Mouse (Mus musculus): ENCODE results near the gene Tnfrsf13c. TPM values are rescaled to one million over a fixed set of nuclear protein-coding genes. Genes with fewer than 3 reads are reported as not detected.

The Tnfrsf13c gene
- not detected in 2 replicates for polyA plus RNA-seq (2015; fragmentation: Nextera tagmentation; extraction: Ambion mirVana)

- peak within 1 kb of the TSS; percentile 73 for H3K4me2 ChIP-seq
- peaks cover 65% of the 10 kb centered on the region for H3K27me3 ChIP-seq
- no peaks in the 10 kb centered on the region for H3K9me3 ChIP-seq (replicated peaks)
- WGBS = 2% methylated on average over 44 of the region's 44 CpGs
- H3K27ac ChIP-seq = no peak within 1 kb of the TSS
- no peaks in the 10 kb centered on the region for H3K36me3 ChIP-seq
- H3K4me3 ChIP-seq = peak within 1 kb of the TSS; percentile 44
- H3K4me1 ChIP-seq (replicated peaks) = peaks cover 17% of the 10 kb centered on the region
- ATAC-seq (replicated peaks; ENCODE audit: insufficient number of reproducible peaks, insufficient read depth, low FRiP score, low read depth) = peak; percentile 25; the same call in 1 of the 2 replicates
- no peak within 1 kb of the TSS for H3K9ac ChIP-seq
Measured at GRCm38 (mm10) chr15:82223657-82224601, at the start of gene Tnfrsf13c. Gene Tnfrsf13c, minus strand, starts transcription at chr15:82224369.

GRCm38 (mm10) chr15:82272295-82272694 lies 48.1 kb upstream of the Tnfrsf13c start:
- H3K4me2 ChIP-seq = no peak overlapping the region
- H3K27ac ChIP-seq = no peak overlapping the region
- WGBS = 85% methylated on average over 6 of the region's 6 CpGs
- H3K9me3 ChIP-seq (replicated peaks) = no peaks in the 10 kb centered on the region
- ATAC-seq (replicated peaks; ENCODE audit: insufficient number of reproducible peaks, insufficient read depth, low FRiP score, low read depth) = no peak
- H3K4me1 ChIP-seq (replicated peaks) = peaks cover 21% of the 10 kb centered on the region
- peaks cover 57% of the 10 kb centered on the region for H3K27me3 ChIP-seq
- H3K4me3 ChIP-seq = no peak overlapping the region
- no peak overlapping the region for H3K9ac ChIP-seq
- no peaks in the 10 kb centered on the region for H3K36me3 ChIP-seq

GRCm38 (mm10) chr15:82271201-82271600 lies 47.0 kb upstream of the Tnfrsf13c start:
- H3K36me3 ChIP-seq = no peaks in the 10 kb centered on the region
- ATAC-seq (replicated peaks; ENCODE audit: insufficient number of reproducible peaks, insufficient read depth, low FRiP score, low read depth) = no peak
- H3K4me1 ChIP-seq (replicated peaks) = peaks cover 21% of the 10 kb centered on the region
- no peak overlapping the region for H3K9ac ChIP-seq
- no peaks in the 10 kb centered on the region for H3K9me3 ChIP-seq (replicated peaks)
- H3K4me2 ChIP-seq = no peak overlapping the region
- WGBS = 4% methylated on average over 5 of the region's 5 CpGs
- no peak overlapping the region for H3K27ac ChIP-seq
- H3K27me3 ChIP-seq = peaks cover 48% of the 10 kb centered on the region
- H3K4me3 ChIP-seq = no peak overlapping the region

DNA sequence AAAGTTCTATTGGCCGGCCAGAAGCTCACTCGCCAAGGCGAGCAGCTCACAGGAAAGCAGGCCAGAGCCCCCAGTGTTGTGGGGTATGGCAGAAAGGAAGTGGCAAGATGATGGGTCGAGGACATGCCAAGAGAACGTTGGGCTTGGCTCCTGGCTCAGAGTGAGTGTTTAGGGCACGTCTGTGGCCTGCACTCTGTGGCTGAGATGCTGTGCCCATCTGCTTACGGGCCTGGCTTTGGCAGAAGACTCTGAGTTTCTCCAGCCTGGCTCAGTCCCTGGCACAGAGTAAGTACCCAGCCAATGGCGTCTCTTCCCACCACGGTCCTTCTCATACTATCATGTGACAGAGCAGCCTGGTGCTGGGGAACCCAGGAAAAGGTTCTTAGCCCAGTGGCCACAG lies 44.6 kb upstream of the Tnfrsf13c start:
- peaks cover 13% of the 10 kb centered on the region for H3K4me1 ChIP-seq (replicated peaks)
- 79% methylated on average over 9 of the region's 9 CpGs for WGBS

DNA sequence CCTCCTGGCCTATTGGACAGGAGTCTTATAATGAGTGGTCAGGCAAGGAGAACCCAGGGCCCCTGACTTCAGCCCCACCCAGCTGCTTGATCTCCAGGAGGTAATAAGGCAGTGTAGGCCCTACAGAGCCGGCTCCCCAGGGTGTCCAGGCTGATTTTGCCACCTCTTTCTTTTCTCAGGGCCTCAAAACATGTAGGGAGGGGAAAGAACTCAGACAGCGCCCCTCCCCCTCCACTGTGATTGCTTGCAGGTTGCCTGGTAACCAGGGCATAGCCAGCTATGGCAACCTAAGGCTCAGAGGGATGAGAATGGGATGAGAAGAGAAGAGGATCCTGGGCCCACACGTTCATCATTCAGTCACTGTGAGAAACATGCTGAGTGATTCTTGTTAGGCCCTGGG lies 44.0 kb upstream of the Tnfrsf13c start:
- Histone ChIP-seq H3K36me3 (no peaks in the 10 kb centered on the region), H3K27ac (no peak overlapping the region), H3K9me3 (replicated peaks) (no peaks in the 10 kb centered on the region), H3K4me1 (replicated peaks) (peaks cover 13% of the 10 kb centered on the region), H3K4me2 (no peak overlapping the region), H3K27me3 (peaks cover 17% of the 10 kb centered on the region), H3K4me3 (no peak overlapping the region), H3K9ac (no peak overlapping the region)
- no peak for ATAC-seq (replicated peaks; ENCODE audit: insufficient number of reproducible peaks, insufficient read depth, low FRiP score, low read depth)
- 34% methylated on average over 3 of the region's 3 CpGs for WGBS

More for the DNA sequence above, 44.6 kb upstream of the Tnfrsf13c start:
- Histone ChIP-seq H3K27ac (no peak overlapping the region), H3K9me3 (replicated peaks) (no peaks in the 10 kb centered on the region), H3K27me3 (peaks cover 23% of the 10 kb centered on the region), H3K9ac (no peak overlapping the region), H3K4me3 (no peak overlapping the region), H3K36me3 (no peaks in the 10 kb centered on the region), H3K4me2 (no peak overlapping the region)
- no peak for ATAC-seq (replicated peaks; ENCODE audit: insufficient number of reproducible peaks, insufficient read depth, low FRiP score, low read depth)

DNA sequence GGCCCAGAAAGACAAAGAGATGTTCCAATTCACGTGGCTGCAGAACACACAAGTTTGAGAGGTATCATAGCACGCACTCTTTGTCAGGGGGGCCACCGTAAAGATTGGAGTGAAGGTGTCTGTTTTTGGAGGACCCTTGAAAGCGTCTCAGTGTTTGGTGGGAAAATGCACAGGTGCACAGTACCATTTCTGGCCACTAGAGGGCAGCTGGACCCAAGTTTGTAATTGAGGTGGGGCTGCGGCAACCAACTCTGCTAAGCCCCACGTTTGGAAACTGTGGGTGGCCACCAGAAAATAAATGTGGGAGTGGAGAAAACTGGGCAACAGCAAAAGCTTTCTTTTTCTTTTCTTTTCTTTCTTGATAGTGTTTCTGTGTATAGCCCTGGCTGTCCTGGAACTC lies 42.2 kb upstream of the Tnfrsf13c start:
- no peak overlapping the region for H3K4me2 ChIP-seq
- peaks cover 1% of the 10 kb centered on the region for H3K27me3 ChIP-seq
- no peaks in the 10 kb centered on the region for H3K36me3 ChIP-seq
- H3K9ac ChIP-seq = no peak overlapping the region
- no peaks in the 10 kb centered on the region for H3K9me3 ChIP-seq (replicated peaks)
- H3K27ac ChIP-seq = no peak overlapping the region
- WGBS = 11% methylated on average over 6 of the region's 6 CpGs
- no peak overlapping the region for H3K4me3 ChIP-seq
- H3K4me1 ChIP-seq (replicated peaks) = peaks cover 21% of the 10 kb centered on the region
- ATAC-seq (replicated peaks; ENCODE audit: insufficient number of reproducible peaks, insufficient read depth, low FRiP score, low read depth) = no peak

DNA sequence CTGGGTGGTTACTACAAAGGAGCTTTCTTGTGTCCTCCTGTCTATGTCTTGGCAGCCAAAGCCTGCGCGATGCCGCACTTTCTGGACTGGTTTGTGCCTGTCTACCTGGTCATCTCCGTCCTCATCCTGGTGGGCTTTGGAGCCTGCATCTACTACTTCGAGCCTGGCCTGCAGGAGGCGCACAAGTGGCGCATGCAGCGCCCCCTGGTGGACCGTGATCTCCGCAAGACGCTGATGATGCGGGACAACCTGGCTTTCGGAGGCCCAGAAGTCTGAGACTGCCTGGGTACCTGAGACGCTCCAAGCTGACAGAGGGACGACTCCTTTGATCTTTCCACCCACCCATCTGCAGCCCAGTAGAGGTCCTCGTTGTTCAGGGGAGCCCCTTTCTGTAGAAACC lies 35.3 kb upstream of the Tnfrsf13c start:
- WGBS = 15% methylated on average over 16 of the region's 16 CpGs

GRCm38 (mm10) chr15:82255944-82256383 lies 31.8 kb upstream of the Tnfrsf13c start:
- Histone ChIP-seq H3K36me3 (no peaks in the 10 kb centered on the region), H3K27me3 (peaks cover 6% of the 10 kb centered on the region; the same call in 1 of the 2 replicates), H3K4me3 (no peak overlapping the region), H3K9ac (no peak overlapping the region), H3K27ac (no peak overlapping the region), H3K4me1 (replicated peaks) (peaks cover 6% of the 10 kb centered on the region), H3K9me3 (replicated peaks) (no peaks in the 10 kb centered on the region; the same call in 1 of the 2 replicates), H3K4me2 (no peak overlapping the region)
- 25% methylated on average over 10 of the region's 10 CpGs for WGBS
- ATAC-seq (replicated peaks; ENCODE audit: insufficient number of reproducible peaks, insufficient read depth, low FRiP score, low read depth) = no peak

More for the DNA sequence above, 35.3 kb upstream of the Tnfrsf13c start:
- H3K4me2 ChIP-seq = no peak overlapping the region
- H3K36me3 ChIP-seq = no peaks in the 10 kb centered on the region
- H3K9ac ChIP-seq = no peak overlapping the region
- no peak overlapping the region for H3K4me3 ChIP-seq
- H3K4me1 ChIP-seq (replicated peaks) = peaks cover 16% of the 10 kb centered on the region
- no peak overlapping the region for H3K27ac ChIP-seq
- H3K9me3 ChIP-seq (replicated peaks) = no peaks in the 10 kb centered on the region
- no peak for ATAC-seq (replicated peaks; ENCODE audit: insufficient number of reproducible peaks, insufficient read depth, low FRiP score, low read depth)
- H3K27me3 ChIP-seq = peaks cover 6% of the 10 kb centered on the region; the same call in 1 of the 2 replicates

DNA sequence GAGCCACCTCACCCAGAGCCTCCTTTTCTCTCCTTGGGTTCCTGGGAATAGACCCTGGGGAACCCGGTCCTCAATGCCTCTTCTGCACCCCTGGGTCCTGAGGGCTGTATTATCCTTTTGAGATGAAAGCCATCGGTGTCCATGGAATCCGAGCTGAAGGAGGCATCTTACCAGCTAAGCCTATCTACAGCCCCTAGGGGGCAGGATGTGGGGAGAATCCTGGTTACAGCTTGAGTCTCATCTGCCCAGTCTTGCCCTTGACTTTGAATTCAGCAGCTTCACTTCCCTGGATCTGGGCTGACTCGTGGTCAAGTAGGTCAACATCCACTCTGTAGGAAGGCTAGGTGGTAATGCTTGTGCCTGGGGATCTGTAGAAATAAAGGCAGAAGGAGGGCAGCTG lies 31.1 kb upstream of the Tnfrsf13c start:
- WGBS = 40% methylated on average over 4 of the region's 4 CpGs
- H3K27me3 ChIP-seq = peaks cover 6% of the 10 kb centered on the region; the same call in 1 of the 2 replicates
- H3K27ac ChIP-seq = no peak overlapping the region
- no peak for ATAC-seq (replicated peaks; ENCODE audit: insufficient number of reproducible peaks, insufficient read depth, low FRiP score, low read depth)
- H3K9ac ChIP-seq = no peak overlapping the region
- no peak overlapping the region for H3K4me3 ChIP-seq
- no peaks in the 10 kb centered on the region for H3K36me3 ChIP-seq
- H3K9me3 ChIP-seq (replicated peaks) = no peaks in the 10 kb centered on the region; the same call in 1 of the 2 replicates
- peaks cover 6% of the 10 kb centered on the region for H3K4me1 ChIP-seq (replicated peaks)
- no peak overlapping the region for H3K4me2 ChIP-seq

GRCm38 (mm10) chr15:82252097-82252496 lies 27.9 kb upstream of the Tnfrsf13c start, which contains the start of gene 1500009C09Rik:
Gene 1500009C09Rik, plus strand, starts transcription at chr15:82252397.
- H3K4me1 ChIP-seq (replicated peaks) = peaks cover 4% of the 10 kb centered on the region
- H3K4me2 ChIP-seq = no peak within 1 kb of the TSS
- H3K9ac ChIP-seq = no peak within 1 kb of the TSS
- peaks cover 4% of the 10 kb centered on the region; the same call in 1 of the 2 replicates for H3K27me3 ChIP-seq
- no peak within 1 kb of the TSS for H3K4me3 ChIP-seq
- no peaks in the 10 kb centered on the region; the same call in 1 of the 2 replicates for H3K9me3 ChIP-seq (replicated peaks)
- H3K36me3 ChIP-seq = no peaks in the 10 kb centered on the region
- H3K27ac ChIP-seq = no peak within 1 kb of the TSS
- no peak for ATAC-seq (replicated peaks; ENCODE audit: insufficient number of reproducible peaks, insufficient read depth, low FRiP score, low read depth)
- 73% methylated on average over 6 of the region's 6 CpGs for WGBS

DNA sequence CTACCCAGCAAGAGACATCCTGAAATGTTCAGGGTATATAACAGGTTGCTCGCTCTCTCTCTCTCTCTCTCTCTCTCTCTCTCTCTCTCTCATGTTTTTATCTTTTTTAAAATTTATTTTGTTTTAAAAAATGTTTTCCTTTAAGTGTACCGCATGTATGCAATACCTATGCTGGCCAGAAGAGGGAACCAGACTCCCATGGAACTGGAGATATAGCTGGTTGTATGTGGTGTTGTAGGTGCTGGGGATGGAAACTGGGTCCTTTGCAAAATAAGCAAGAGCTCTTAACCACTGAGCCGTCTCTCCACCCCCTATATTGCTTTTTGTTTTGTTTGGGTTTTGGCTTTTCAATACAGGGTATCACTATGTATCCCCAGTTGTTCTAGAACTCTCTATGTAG lies 27.4 kb upstream of the Tnfrsf13c start:
- no peak overlapping the region for H3K4me2 ChIP-seq
- H3K4me1 ChIP-seq (replicated peaks) = peaks cover 4% of the 10 kb centered on the region
- H3K9ac ChIP-seq = no peak overlapping the region
- no peak for ATAC-seq (replicated peaks; ENCODE audit: insufficient number of reproducible peaks, insufficient read depth, low FRiP score, low read depth)
- H3K36me3 ChIP-seq = no peaks in the 10 kb centered on the region
- 94% methylated on average over 3 of the region's 3 CpGs for WGBS
- no peak overlapping the region for H3K27ac ChIP-seq
- no peaks in the 10 kb centered on the region; the same call in 1 of the 2 replicates for H3K9me3 ChIP-seq (replicated peaks)
- H3K4me3 ChIP-seq = no peak overlapping the region
- peaks cover 4% of the 10 kb centered on the region; the same call in 1 of the 2 replicates for H3K27me3 ChIP-seq

All from heart, embryonic 15.5 days (tissue).